Mouse (Mus musculus) natural killer cell, adult 2 months (primary cell): ENCODE results near the gene Pde9a.
A peak's percentile ranks its signal among the peaks of the same experiment; 100 is the strongest.

Experiments used
- DNase-seq, 2 experiments: peaks; one replicate each; pipeline ENCODE4 v3.0.0; 2022; ENCODE audit warnings: low spot score in 2 of 2

Pde9a gene

DNA sequence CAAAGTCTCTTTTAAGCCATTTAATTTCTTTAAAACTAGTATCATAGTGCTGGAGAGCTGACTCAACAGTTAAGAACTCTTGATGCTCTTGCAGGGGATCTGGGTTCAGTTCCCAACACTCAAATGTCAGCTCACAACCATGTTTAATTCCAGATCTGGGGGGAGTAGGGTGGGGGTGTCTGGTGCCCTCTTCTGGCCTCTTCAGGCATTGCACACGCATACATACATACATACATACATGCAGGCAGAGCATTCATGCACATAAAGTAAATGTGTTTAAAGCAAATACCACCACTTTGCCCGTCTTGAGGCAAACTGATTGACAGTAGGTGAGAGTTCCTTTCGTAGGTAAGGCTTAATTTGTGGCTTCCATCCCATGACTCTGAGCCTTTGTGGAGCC, 80.8 kb downstream of the Pde9a start:
- no peak for DNase-seq

DNA sequence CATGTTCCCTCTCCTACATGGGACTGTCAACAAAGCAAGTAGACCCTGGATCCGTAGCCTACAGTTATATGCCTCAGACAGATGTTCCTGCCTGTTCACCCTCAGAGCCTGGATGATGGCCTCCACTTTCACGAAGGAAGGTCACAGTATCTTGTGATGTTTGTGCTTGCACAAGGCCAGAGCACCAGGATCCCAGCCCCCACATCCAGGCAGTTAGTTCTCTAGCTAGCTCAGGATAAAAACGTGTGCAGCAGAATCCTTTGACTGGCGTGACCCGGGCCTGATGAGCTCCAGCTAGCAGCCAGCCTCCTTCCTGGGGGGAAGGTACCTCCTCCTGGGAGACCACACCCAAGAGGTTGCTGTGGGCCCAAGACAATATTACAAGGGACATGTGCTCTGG, 82.5 kb downstream of the Pde9a start:
- no peak for DNase-seq

DNA sequence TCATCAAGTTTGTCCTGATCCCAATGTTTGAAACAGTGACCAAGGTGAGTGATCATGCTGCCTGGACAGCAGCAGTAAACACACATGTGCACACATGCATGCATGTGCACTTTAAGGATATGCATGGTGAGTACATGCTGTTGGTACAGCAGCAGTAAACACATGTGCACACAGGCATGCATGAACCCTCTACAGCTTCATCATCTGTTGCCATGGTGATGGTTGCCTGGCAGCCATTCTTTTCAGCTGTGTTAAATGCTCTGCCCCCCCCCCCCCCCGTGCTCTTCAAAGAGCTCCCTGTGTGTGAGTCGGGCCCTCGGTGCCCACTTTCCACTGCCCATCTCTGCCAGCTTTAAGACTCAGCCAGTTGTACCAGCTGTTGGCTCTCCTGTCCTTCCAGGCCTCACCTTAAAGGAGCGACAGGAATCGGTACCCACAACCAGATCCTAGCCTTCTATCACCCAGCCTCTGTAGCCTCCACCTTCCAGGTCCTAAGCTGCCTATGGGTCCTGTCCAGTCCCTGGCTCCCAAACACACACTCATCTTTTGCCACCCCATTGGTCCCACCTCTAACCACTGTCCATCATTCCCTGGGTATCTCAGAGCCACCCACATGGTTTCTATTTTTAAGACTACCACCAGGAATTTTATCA, 84.9 kb downstream of the Pde9a start:
- DNase-seq = no peak

DNA sequence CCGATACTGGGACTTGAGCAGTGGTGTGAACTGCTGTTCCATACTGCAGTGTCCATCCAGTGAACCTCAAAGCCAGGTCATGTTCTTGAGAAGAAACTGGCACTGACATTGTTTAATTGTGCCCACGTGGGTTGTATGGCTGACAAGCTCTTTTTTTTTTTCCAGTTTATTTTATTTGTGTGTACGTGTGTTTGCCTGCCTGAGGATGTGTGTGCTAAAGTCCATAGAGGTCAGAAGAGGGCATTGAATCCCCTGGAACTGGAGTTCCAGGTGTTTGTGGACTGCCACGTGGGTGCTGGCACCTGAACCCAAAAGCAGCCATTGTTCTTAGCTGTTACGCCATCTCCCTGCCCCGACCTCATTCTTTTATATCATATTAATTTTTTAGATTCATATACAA, 88.4 kb downstream of the Pde9a start:
- DNase-seq = no peak

DNA sequence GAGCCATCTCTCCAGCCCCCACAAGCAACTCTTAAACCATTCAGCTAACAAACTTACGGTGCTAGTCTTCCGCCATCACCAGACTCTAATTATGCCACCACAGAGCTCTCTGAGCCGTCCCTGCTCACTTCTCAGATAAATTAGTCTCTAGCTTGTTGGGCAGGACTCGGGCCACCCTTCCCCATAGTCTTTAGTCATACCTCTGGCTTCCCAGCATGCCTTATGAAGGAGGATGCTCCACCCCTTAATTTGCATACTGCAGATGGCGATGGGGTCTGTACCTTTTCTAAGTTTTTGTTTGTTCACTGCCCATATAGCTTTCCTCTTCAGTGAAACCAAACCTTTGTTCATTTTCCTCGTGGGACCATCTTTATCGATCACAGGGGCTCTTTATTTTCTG, 92.6 kb downstream of the Pde9a start:
- DNase-seq = no peak

DNA sequence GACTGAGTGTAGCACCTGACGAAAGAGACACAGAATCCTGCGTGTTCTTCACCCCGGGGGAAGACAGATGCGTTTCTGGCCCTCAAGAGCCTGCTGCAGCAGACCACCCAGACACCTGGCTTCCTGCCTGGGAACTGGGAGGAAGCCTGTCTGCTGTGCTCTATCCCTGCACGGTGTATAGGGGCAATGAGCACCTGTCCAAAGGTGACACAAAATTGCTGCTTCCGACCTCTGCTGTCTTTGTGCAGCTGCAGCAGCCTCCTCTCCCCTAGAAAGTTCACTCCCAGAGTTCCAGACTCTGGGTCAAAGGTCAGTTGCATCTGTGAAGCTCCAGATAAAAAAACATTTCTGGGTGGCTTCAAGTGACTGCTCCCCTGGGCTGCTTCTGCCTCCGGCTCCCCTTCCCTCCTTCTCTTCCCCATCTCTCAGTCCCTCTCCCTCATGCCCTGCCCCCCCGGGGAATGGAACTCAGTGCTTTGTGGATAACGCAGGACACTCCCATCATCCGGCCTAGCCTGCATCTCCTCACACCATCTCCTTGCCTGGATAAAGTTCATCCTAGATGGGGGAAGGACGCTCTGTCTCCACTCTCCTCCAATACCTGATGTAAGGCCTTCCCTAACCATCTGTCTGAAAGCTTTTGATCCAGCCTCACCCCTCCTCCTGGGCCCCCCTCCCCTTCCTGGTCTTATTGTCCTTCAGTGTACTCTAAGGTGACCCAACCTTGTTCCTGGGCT, 93.3 kb downstream of the Pde9a start:
- no peak for DNase-seq

DNA sequence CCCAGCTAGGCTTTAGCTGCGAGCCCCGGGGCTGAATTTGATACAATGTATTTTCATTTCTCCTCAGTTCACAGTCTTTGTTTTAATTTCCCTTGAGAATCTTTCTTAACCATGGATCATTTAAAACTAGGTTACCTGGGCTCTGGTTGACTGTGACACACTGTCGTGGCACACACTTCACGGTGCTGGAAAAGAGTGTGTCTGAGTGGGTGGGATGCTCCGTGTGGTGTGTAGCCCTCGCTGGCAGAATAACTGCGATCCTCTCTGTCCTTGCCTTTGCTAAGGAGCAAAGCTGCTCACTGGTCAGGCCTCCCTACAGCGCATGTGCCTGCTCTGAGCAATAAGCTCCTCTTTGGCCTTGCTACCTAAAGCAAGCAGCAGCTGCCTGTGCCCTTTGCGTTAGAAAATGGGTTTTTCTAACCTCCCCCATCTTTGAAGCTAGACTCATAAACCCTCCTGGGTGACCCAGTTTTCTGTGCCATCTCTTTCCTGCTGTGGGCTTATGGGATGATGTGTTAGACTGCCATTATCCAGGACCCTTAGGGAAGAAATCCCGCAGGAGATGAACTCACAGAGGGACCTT, 100.7 kb downstream of the Pde9a start:
- no peak for DNase-seq

DNA sequence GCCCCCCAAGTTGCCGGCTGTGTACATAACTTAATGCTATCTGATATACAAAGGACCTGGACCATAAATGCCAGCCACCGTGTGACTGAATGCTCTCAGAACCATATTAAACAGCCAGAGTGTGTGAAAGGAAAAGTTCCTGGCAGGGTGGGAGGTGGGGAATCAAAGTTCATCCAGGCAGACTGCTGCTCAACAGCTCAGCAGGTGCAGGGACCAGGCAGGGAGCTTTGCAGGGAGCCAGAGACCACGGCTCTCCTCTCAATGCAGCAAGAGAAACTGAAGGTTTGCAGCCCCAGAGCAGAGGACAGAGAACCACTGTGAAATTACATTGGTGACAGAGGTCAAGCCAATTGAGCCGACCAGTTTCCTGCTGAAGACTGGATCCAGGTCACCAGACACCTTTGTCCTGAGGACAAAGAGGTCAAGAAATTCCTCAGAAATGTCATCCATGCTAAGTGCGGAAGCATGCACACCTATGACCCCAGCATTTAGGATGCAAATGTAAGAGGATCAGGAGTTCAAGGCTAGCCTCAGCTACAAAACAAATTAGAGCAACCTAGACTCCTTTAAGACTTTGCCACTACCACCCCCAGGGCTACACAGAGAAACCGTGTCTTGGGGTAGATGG, 101.5 kb downstream of the Pde9a start:
- no peak for DNase-seq

DNA sequence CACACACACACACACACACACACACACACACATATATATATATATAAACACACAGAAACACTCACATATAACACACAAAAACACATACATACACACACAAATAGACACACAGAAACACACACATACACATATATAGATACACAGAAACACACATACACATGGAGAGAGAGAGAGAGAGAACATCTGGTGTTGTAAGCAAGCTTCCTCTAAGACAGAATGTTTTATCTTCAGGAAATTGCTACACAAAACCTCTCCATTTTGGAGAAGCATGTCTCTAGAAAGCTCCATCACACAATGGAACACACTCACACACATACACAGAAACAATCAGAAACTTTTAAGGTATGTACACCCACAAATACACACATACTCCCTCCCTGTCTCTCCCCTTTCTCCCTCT, 105.3 kb downstream of the Pde9a start:
- no peak for DNase-seq

DNA sequence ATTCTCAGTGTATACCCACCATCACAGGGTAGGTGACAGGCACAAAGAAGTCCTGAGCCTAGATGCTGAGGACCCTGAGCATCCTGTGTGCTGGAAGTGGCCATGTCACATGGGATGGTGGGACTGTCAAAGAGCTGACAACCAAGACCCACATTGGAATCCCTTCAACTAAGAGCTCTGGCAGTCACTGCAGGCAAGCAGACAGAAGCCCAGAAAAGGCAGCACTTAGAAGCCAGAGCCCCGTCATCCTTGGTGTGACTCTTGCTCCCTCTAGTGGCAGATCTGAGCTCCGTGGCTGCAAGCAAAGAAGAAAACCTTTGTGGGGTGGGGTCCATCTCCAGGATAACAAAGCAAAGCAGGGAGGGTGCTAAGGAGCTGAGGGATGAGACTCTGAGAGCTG, 106.4 kb downstream of the Pde9a start:
- peak; percentile 59 to 66 for DNase-seq

DNA sequence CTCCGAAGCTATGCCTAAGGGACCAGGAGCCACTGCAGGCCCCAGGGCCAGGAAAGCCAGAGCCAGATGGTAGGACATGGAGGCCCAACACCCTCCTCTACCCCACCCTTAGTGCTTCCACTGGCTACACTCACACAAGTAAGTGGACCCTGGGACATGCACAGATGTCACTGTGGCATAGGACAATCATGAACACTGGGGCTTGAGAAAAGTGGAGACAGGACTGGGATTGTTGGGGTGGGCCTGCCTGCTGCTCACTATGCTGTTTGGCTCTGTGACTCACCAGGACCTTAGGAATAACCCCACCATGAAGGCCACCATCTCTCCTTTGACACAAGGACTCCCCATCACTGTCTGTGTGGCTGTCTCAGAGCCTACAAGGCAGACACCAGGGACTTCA, 109.0 kb downstream of the Pde9a start:
- DNase-seq = no peak

DNA sequence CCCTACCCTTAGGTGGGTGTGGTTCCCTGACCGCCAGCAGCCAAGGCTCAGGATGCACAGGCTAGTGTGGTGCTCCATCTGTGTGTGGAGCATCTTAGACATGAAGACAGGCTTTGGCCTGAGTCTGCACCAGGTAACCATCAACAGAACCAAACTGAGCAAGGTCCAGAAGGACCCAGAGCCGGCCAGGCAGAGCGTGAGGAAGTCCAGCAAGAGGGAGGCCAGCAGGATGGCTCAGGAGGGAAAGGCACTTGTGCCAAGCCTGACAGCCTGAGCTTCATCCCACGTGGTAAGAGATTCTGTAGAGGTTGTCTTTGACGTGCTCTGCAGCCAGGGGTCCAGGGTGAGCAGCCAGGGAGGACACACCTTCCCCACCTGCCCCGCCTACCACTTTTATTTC, 111.7 kb downstream of the Pde9a start:
- DNase-seq = no peak

DNA sequence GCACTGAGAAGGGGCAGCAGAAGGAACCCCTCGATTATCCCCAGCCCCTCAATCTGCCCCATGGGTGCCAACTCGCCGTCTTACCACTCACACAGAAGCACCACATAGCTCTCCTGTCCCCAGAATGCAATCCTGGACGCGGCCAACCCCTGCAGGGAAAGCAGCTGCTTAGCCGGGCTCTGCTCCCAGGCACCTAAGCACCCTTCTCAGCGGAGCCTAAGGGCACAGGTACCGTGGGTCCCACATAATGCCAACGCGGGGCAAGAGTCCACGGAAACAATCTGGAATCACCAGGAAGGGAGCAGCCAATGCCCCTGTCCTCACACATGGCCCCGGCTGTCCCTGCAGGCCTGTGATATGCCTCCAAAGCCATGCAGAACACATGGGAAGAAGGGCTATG, 113.7 kb downstream of the Pde9a start:
- no peak for DNase-seq

DNA sequence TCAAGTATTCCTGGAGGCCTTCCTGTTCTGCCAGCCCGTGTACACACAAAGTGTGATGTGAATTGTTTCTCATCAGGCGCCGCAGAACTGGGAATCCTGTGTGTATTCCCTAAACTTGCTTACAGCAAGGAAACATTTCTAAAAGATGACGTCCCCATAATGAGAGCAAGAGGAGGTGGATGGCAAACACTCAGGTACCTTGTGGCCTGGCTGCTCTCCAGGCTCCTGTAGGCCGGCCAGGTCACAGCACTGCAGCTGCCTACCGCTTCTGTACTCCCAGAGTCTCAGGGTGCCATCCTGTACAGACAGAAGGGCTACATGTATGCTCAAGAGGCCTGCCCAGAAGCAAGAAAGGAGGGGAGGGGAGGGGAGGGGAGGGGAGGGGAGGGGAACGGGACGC, 114.4 kb downstream of the Pde9a start:
- DNase-seq = no peak

DNA sequence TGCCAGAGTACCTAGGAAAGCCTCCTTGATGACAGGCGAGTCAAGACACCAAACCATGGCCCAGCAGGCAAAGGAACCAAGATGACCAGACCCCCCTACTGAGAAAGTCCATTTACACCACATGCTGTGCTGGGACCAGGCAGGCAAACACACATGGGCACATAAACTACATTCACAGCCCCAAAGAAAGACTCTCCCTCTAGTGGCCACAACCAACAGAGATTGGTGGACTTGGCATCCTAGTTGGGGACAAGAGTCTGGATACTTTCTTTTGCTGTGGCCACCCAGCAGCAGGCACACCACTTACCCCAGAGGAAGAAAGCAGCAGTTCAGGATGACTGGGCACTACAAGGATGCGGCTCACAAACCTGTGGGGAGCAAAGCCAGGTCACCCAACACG, 114.9 kb downstream of the Pde9a start:
- no peak for DNase-seq

DNA sequence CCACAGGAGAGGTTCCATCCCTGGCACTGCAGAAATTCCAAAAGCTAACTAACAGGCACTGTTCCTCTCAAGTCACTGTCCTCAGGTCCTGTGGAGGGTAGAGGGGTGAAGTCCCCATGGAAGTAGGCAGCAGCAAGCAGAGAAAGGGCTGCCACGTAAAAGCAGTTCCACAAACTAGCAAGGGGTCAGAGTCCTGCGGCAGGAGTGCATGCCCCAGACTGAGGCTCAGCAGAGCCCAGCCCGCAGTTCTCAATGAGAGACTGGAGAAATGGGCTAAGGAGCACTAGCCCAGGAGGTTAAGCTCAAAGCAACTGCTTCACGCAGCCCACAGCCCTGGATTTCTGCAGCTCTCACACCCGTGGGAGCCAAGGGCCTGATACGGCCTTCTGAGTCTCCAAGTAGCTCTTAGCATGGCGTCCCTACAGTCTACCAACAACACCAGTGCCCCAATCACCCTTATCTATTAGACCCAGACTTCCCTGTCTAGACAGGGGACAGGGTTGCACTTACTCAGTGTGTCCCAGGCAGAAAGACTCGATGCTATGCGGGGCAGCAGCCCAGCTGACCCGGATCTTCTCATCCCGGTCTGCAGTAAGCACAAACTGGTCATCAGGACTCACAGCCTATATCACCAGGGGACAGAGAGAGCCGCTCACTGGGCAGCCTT, 116.4 kb downstream of the Pde9a start:
- no peak for DNase-seq

DNA sequence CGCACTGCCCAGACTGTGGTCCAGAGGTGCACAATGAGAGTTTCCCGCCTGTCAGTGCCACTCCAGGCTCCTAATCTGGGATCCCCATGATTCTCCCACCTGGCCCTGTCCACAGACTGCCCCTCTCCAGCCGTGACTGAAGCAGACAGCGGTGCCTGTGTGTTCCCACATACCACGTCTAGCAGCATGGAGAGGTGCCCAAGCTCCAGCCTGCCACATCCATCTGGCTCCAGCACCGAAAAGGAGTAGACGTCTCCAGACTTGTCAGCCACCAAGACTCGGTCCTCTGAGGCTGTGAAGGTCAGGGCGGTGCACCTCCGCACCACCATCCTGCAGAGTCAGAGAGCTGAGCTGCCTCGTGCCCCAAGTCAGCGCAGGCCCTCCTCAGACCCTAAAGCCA, 117.3 kb downstream of the Pde9a start:
- no peak for DNase-seq

DNA sequence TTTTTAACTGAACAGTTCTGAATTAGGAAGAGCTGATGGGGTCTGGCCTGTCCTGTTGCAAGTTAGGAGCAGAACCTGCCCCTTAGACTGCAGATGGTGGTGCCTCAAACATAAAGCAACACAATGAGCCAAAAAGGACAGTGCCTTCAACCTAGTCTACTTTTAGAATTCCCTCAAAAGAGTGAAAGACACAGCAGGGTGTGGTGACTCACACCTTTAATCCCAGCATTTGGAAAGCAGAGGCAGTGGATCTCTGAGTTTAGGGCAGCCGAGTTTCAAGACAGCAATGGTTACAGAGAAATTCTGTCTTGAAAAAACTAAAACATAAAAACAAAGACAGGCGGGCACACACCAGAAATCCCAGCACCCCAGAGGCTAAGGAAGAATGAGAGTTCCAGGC, 117.9 kb downstream of the Pde9a start:
- DNase-seq = no peak

DNA sequence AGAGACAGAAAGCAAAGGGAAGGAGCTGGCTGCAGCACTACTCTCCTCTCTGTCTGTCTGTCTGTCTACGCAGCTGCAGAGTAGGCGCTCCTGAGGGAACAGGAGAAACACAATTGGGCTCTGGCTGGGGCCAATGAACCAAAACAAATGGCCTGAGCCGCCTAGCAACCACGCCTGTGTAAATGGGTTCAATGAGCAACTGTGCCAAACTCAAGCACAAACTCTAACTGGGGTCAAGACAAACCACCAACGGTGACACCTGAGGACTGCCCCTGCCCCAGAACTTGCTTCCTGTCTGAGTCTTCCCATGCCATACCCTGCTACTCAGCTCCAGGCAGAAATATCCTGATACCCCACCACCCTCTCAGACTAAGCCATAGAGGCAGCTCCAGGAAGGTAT, 119.0 kb downstream of the Pde9a start:
- DNase-seq = no peak

DNA sequence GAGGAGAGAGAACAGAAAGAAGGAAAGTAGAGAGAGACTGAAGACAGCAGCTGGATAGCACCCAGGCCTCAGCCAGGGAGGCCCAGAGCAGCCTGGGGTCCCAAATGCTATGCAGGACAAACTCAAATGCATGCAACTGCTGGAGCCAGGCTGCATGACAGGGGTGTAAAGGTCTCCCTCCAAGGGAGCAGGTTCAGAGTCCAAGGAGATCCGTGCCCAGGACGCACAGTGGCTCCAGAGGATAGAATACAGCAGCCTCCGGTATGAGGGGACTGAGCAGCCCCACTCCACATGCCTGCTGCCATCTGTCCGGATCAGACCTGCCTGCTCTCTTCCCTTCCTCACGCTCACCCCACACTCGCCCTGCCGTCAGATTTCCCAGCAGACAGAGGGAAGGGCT, 120.3 kb downstream of the Pde9a start:
- no peak for DNase-seq

DNA sequence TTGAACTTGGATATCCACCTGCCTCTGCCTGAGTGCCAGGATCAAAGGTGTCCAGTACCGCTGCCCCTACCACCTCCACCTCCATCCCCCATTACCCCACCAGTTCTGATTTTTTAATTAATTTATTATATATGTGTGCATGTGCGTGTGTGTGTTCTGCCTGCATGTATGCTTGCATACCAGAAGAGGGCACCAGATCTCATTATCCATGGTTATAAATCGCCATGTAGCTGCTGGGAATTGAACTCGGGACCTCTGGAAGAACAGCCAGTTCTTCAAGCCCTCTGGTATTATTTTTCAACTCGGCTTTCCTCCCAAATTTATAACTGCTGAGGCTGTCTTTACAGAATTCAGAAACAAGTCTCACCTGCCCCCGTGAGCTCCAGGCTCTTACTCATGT, 124.9 kb downstream of the Pde9a start:
- no peak for DNase-seq

DNA sequence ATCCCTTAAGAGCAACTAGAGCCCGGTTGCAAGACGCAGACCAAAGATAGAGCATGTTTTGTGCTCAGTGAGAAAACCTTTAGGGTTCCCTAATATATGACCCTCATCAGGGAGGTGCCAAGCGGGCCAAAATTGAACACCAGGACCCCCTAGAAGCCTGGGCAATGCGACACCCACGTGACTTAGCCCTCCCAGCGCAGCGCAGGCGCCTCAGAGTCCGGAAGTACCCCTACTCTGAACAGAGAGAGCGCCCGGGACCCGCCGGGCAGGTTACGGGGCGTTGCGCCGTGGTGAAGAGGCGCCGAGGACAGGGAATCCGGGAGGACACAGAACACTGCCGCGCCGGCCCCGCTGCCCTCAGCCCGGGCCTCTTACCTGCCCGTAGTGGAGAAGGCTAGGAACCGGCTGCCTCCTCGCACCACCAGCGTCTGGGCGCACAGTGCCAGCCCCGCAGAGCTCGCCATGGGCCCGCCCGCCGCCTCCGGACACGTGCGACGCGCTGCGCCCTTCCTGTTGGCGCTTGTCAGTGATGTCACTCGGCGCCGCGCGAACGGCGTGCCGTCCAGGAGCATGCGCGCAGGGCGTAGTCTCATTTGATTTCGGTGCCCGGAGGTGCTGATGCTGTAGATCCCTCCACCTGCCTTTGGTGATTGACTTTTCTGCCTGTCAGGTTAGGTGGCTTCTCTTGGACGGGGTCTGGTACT, 125.9 kb downstream of the Pde9a start:
- peak; percentile 72 to 84 for DNase-seq
